Mouse (Mus musculus) urinary bladder, postnatal 36 days (tissue): ENCODE data around the gene Thoc6.

Source experiments
- DNase-seq, 2 experiments: peaks; one replicate each; pipeline ENCODE4 v3.0.0; 2022; ENCODE audit warnings: low spot score in 2 of 2, mixed read lengths in 1 of 2

Thoc6 gene

GRCm38 (mm10) chr17:23677236-23677679 is 3.6 kb upstream of the Thoc6 start, which contains the start of gene Tnfrsf12a:
TSS of gene Tnfrsf12a (minus strand) at chr17:23677468.
- peak; percentile 81 to 87 for DNase-seq

- peak in 1 of 2 experiments; percentile 37 for DNase-seq
These were observed 2.9 kb upstream of the Thoc6 start for GRCm38 (mm10) chr17:23676473-23677031.

GRCm38 (mm10) chr17:23675564-23676281 is 2.0 kb upstream of the Thoc6 start:
- peak; percentile 75 for DNase-seq

- DNase-seq: peak; percentile 69 to 78
These were observed 1.4 kb upstream of the Thoc6 start for GRCm38 (mm10) chr17:23675127-23675526.

GRCm38 (mm10) chr17:23674271-23674952 is 730 bp upstream of the Thoc6 start:
- peak in 1 of 2 experiments; percentile 7 for DNase-seq

GRCm38 (mm10) chr17:23672761-23673160 is 921 bp downstream of the Thoc6 start:
- no peak for DNase-seq

- DNase-seq: no peak
These were observed 2.2 kb downstream of the Thoc6 start for GRCm38 (mm10) chr17:23671519-23671918.

GRCm38 (mm10) chr17:23670516-23671074 is 3.1 kb downstream of the Thoc6 start:
- no peak for DNase-seq

GRCm38 (mm10) chr17:23665511-23665910 is 8.2 kb downstream of the Thoc6 start:
- no peak for DNase-seq

GRCm38 (mm10) chr17:23664556-23665021 is 9.1 kb downstream of the Thoc6 start:
- DNase-seq: no peak

- DNase-seq: no peak
These were observed 12.2 kb downstream of the Thoc6 start for GRCm38 (mm10) chr17:23661526-23661925.

GRCm38 (mm10) chr17:23660876-23661200 is 12.8 kb downstream of the Thoc6 start:
- peak in 1 of 2 experiments; percentile 23 for DNase-seq

GRCm38 (mm10) chr17:23660117-23660875 is 13.4 kb downstream of the Thoc6 start, which contains the start of gene Bicdl2:
TSS of gene Bicdl2 (plus strand) at chr17:23660506.
- DNase-seq: peak; percentile 72 to 78

GRCm38 (mm10) chr17:23658450-23658849 is 15.2 kb downstream of the Thoc6 start:
- DNase-seq: no peak

GRCm38 (mm10) chr17:23654410-23654809 is 19.3 kb downstream of the Thoc6 start:
- no peak for DNase-seq

GRCm38 (mm10) chr17:23654001-23654400 is 19.7 kb downstream of the Thoc6 start:
- no peak for DNase-seq

GRCm38 (mm10) chr17:23653324-23653723 is 20.4 kb downstream of the Thoc6 start:
- no peak for DNase-seq

- DNase-seq: no peak
These were observed 22.3 kb downstream of the Thoc6 start for GRCm38 (mm10) chr17:23651363-23651762.

- DNase-seq: no peak
These were observed 27.8 kb downstream of the Thoc6 start for GRCm38 (mm10) chr17:23645894-23646293.

- DNase-seq: no peak
These were observed 28.8 kb downstream of the Thoc6 start, which contains the start of gene Mmp25 for GRCm38 (mm10) chr17:23644613-23645495. TSS of gene Mmp25 (minus strand) at chr17:23645277.
